Mouse (Mus musculus) forebrain, embryonic 10.5 days (tissue): ENCODE results near the gene Opcml. TPM values are rescaled to one million over a fixed set of nuclear protein-coding genes. Genes with fewer than 3 reads are reported as not detected.

Experiments used
- DNase-seq: peaks from one replicate; pipeline ENCODE4 v3.0.0-alpha.2; 2017; ENCODE audit warnings: low spot score; ENCODE audit errors: extremely low spot score
- H3K27ac ChIP-seq: fragments of 300-500 bp; sonication (generic); 2 replicates; pipeline ENCODE4 v1.5.1; 2016; ENCODE audit warnings: mild to moderate bottlenecking
- H3K27me3 ChIP-seq: fragments of 300-500 bp; sonication (generic); 2 replicates; pipeline ENCODE4 v1.6.1; 2016; ENCODE audit warnings: mild to moderate bottlenecking; ENCODE audit not compliant: poor library complexity, severe bottlenecking
- H3K36me3 ChIP-seq: fragments of 300-500 bp; sonication (generic); replicated peaks from 2 replicates; pipeline ENCODE4 v1.6.1; 2016; ENCODE audit warnings: mild to moderate bottlenecking, moderate library complexity
- H3K4me1 ChIP-seq: fragments of 300-500 bp; sonication (generic); 2 replicates; pipeline ENCODE4 v1.6.1; 2016
- H3K4me3 ChIP-seq: fragments of 300-500 bp; sonication (generic); 2 replicates; pipeline ENCODE4 v1.5.1; 2016; ENCODE audit warnings: mild to moderate bottlenecking, moderate library complexity
- H3K9me3 ChIP-seq: fragments of 300-500 bp; sonication (generic); 2 replicates; pipeline ENCODE4 v1.6.1; 2016; ENCODE audit warnings: mild to moderate bottlenecking, moderate library complexity
- WGBS: fragments of 180-500 bp; shearing (Covaris S2); methylation state at CpG from one replicate; pipeline ENCODE4 v1.1.7; 2016; 5-methylcytosine and 5-hydroxymethylcytosine counted together
- polyA plus RNA-seq: library from polyadenylated mRNA; unstranded; fragments of >200 nt; fragmentation: Nextera tagmentation; extraction: Ambion mirVana; gene quantifications from 2 replicates; pipeline ENCODE4 v1.2.1, GENCODE M21; 2016

Gene Opcml
- polyA plus RNA-seq, 1 experiment from 2014 or later, result 1.4 TPM

DNA sequence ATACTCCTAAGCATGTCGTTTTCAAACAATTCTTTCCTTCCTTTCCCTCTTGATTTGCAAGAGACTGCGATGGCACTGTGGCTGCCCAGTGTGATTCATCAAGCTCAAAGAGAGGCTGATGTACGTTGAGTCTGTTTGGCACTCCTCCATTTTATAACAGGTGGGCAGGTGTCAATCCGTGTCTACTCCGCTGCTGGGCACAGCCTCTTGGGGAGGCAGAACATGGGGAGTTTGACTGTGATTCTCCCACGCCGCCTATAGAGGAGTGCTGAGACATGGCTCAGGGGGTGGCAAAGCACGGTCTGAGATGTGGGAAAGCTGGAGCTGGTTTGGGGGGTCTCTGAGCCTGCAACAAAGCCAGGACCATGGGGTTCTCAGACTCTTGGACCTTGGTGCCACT, 513.1 kb downstream of the Opcml start:
- no peak for DNase-seq
- 87% methylated on average over 8 of the region's 8 CpGs for WGBS
- Histone ChIP-seq H3K36me3 (no peaks in the 10 kb centered on the region), H3K27me3 (no peaks in the 10 kb centered on the region), H3K4me1 (peaks cover 22% of the 10 kb centered on the region), H3K4me3 (no peak overlapping the region), H3K27ac (no peak overlapping the region), H3K9me3 (no peaks in the 10 kb centered on the region)

DNA sequence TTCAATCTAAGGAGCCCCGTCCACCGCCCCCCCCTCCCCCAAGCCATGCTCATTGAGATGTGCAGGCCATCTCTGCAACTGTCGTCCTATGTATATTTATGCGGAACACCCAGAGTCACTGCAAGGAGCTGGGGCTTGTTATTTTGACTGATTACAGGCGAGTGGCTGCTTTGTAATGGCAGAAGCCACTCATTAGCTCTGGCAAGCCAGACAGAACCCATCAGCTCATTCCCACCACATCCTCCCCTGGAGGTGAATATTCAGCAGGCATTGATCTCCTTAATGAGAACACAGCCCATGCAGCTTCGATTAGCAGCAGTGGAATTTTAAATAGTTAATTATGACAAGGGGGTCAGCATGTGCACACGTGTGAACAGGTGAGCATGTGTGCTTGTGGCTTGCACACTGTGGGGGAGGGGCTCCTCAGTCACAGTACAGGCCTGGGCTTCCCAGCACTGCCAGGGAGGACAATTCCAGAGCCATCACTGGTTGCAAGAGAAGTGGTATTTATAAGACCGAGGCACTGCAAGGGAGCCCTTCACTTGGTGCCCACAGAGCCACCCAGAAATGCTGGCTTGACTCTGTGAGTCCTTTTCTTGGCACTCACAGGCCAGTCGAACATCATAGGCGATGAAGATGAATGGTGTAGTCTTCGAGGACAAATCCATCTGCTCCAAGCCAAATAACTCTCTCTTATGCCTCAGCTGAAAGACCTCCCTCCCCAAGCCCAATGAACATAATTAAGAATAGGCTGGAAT, 516.0 kb downstream of the Opcml start:
- DNase-seq, result no peak
- 67% methylated on average over 11 of the region's 11 CpGs for WGBS
- H3K36me3 ChIP-seq, result no peaks in the 10 kb centered on the region

DNA sequence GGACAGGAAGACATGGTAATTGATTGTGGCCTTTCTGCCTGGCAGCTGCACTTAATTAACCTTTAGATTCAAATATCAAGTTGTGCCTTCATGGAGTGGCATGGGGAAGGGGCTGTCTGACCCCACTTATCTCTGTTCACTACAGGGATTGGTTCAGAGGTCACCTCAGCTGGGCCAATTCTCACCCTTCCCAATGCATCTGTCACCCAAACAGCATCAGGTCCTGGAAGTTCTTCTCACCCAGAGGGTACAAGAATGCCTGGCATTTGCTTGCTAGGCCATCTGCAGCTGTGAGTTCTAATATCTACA, 516.5 kb downstream of the Opcml start:
- Histone ChIP-seq H3K27me3 (no peaks in the 10 kb centered on the region), H3K4me3 (no peak overlapping the region), H3K36me3 (no peaks in the 10 kb centered on the region), H3K27ac (peak overlapping the region; percentile 56), H3K9me3 (no peaks in the 10 kb centered on the region), H3K4me1 (peaks cover 22% of the 10 kb centered on the region)
- DNase-seq, result no peak

More for the DNA sequence above, 516.0 kb downstream of the Opcml start:
- Histone ChIP-seq H3K27ac (no peak overlapping the region), H3K4me3 (no peak overlapping the region), H3K4me1 (peaks cover 22% of the 10 kb centered on the region), H3K9me3 (no peaks in the 10 kb centered on the region), H3K27me3 (no peaks in the 10 kb centered on the region)

DNA sequence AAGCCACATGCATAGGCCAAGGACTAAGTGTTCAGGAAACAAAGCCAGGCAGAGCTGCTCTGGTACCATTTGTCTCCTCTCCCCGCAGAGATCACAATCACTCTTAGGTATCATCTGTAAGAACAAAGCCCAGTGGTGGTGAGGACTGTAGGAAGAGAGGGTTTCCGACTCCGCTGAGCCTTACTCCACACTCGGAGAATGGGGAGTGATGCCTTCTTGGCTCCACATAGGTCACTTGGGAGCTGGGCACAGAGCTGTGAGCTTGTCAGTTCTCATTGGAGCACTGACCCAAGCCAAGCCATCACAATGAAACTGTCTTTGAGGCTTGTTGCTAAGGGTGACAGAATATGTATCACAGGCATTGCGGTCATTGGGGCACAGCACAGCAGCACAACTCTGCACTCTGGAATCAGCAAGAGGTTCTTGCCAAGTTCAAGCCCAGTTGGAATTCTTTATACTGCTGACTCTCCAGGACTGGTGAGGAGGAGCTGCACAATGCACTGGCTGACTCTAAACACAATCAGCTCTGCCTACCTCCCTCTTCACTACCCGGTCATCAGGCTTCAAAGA, 517.0 kb downstream of the Opcml start:
- Histone ChIP-seq H3K4me1 (peaks cover 22% of the 10 kb centered on the region), H3K4me3 (no peak overlapping the region), H3K27me3 (no peaks in the 10 kb centered on the region), H3K27ac (peak overlapping the region; percentile 56), H3K9me3 (no peaks in the 10 kb centered on the region), H3K36me3 (no peaks in the 10 kb centered on the region)
- WGBS, result 83% methylated on average over 6 of the region's 6 CpGs
- DNase-seq, result no peak

DNA sequence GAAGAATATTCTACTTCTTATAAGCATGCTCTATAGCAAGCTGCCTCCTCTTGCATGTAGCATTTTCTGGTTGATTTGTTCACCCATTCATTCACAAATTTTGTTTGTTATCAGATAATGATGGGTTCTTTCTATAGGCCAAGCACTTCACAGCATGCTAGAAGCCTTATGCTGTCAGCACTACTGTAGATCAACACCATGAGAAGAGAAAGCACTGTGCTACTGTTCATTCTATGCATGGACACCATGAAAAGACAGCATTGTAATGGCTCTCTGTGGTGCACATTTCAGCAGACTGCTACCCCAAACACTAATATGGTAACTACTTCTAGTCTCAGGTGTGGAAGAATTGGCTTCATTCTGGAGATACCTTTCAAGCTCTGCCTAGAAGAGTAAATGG, 527.3 kb downstream of the Opcml start:
- no peak overlapping the region for H3K4me3 ChIP-seq
- no peak overlapping the region for H3K27ac ChIP-seq
- no peaks in the 10 kb centered on the region for H3K4me1 ChIP-seq
- no peaks in the 10 kb centered on the region for H3K27me3 ChIP-seq
- no peaks in the 10 kb centered on the region for H3K36me3 ChIP-seq
- H3K9me3 ChIP-seq, result no peaks in the 10 kb centered on the region
- DNase-seq, result no peak

DNA sequence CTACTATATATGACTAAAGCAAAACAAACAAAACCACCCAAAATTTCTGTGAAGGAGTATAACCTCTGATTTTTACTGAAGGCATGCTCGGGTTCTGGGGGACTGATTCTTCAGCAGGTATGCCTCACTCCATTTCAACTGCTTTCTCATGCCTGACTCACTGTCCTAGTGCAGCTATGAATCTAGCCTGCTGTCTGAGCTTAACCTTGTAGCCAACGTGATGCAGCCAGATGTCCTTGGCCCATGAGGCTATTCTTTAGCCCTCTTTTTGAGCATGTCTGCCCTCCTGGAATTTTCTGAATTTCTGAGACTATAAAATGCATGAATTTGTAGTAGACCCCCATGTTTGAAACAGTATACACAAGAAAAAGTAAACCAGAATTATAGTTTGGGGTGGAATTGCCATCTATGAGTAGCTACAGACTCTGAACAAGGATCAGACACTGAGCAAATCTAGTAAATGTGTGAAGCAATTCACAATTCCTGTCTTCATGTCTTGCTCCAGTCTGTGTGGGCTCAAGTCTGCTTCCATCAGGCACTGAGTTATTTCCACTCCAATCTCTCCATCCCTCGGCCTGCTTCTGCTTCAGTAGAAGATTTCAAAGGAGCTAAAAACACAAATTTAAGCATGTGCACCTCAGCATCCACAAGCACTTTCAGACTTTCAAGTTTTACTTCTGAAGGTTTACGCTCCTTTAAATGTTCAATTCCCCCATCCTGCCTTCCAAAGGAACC, 528.6 kb downstream of the Opcml start:
- no peaks in the 10 kb centered on the region for H3K36me3 ChIP-seq
- H3K27ac ChIP-seq, result no peak overlapping the region
- H3K4me3 ChIP-seq, result no peak overlapping the region
- no peak for DNase-seq
- H3K27me3 ChIP-seq, result no peaks in the 10 kb centered on the region
- no peaks in the 10 kb centered on the region for H3K9me3 ChIP-seq
- WGBS, result 81% methylated on average over 4 of the region's 4 CpGs
- H3K4me1 ChIP-seq, result no peaks in the 10 kb centered on the region

DNA sequence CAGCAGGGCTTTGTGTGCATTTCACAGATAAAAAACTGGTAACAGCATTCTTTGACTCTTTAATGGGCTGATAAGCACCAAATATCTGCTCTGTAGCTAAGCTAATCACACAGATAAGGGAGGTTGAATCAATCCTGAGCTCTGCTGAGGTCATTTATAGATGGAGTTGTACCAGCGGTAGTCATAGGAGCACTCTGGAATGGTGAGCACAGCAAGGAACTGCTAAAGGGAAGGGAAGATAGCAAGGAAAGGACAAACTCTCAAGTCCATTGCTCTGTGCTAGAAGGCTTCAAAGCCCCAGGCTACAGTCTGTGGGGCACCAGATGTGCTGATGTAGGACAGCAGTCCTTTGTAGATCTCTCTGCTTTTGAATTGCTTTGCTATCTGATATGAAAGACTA, 529.2 kb downstream of the Opcml start:
- 69% methylated on average over 1 of the region's 1 CpGs for WGBS
- H3K36me3 ChIP-seq, result no peaks in the 10 kb centered on the region
- H3K27me3 ChIP-seq, result no peaks in the 10 kb centered on the region
- H3K4me1 ChIP-seq, result no peaks in the 10 kb centered on the region
- no peaks in the 10 kb centered on the region for H3K9me3 ChIP-seq
- H3K4me3 ChIP-seq, result no peak overlapping the region
- DNase-seq, result no peak
- no peak overlapping the region for H3K27ac ChIP-seq

DNA sequence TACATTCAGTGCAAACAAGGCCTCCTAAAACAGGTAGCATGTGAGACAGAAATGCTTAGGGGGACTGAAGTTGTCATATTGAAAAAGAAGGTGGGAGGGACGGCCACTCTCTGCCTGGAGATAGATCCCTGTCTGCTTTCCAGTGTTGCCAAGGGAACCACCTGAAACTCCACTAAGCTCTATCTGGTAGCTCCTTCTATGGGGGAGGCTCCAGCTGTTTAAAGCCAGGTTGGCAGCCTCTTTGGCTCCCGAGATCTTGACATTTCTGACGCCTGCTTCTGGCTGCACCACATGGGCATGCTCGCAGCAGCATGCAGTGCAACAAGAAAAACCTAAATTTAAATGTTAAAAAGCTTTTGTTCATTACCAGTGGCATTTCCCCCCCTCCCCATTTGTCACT, 537.4 kb downstream of the Opcml start:
- peaks cover 10% of the 10 kb centered on the region; the same call in 1 of the 2 replicates for H3K4me1 ChIP-seq
- H3K9me3 ChIP-seq, result no peaks in the 10 kb centered on the region
- DNase-seq, result no peak
- 49% methylated on average over 4 of the region's 4 CpGs for WGBS
- no peak overlapping the region for H3K27ac ChIP-seq
- H3K36me3 ChIP-seq, result no peaks in the 10 kb centered on the region
- no peak overlapping the region for H3K4me3 ChIP-seq
- no peaks in the 10 kb centered on the region for H3K27me3 ChIP-seq

DNA sequence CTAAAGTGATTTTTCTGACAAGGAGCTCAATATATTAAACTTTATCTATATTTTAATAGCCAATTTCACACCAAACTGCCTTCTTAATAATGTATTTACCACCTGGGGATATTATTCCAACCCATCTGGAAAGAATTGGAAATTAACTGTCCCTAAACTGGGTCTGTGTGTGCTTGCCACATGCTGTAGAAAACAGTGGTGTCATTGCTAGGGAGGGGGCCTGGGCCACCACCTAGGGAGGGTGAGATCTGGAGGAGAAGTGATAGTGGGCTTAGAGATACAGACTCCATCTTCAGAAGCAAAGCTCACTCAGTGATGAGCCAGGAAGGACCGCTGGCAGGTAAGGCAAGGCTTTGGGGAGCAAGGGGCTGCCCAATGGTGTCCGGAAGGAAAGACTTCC, 537.9 kb downstream of the Opcml start:
- H3K27me3 ChIP-seq, result no peaks in the 10 kb centered on the region
- no peak for DNase-seq
- H3K4me1 ChIP-seq, result peaks cover 10% of the 10 kb centered on the region; the same call in 1 of the 2 replicates
- H3K4me3 ChIP-seq, result no peak overlapping the region
- H3K36me3 ChIP-seq, result no peaks in the 10 kb centered on the region
- 0 out of 2 replicates have a peak overlapping the region, but pooled peaks have one; percentile 15 for H3K27ac ChIP-seq
- 90% methylated on average over 2 of the region's 2 CpGs for WGBS
- H3K9me3 ChIP-seq, result no peaks in the 10 kb centered on the region

DNA sequence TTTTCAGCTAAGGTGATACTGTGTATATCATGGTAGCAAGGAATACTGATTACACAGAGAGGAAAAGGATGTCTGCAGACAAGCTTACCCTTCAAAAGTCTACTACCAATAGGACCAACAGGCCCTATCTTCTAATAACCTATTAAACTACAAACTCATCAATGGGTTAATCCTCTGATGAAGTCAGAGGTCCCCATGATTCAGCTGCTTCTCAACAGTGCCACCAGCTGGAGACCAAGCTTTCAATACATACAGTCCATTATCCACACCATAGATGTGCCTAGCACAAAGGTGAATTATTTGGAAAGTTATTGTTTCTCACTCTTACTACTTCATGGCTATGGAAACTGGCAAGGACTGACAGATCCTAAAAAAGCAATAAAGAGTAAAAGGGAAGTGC, 538.9 kb downstream of the Opcml start:
- Histone ChIP-seq H3K9me3 (no peaks in the 10 kb centered on the region), H3K4me1 (peaks cover 10% of the 10 kb centered on the region; the same call in 1 of the 2 replicates), H3K36me3 (no peaks in the 10 kb centered on the region), H3K4me3 (no peak overlapping the region), H3K27me3 (no peaks in the 10 kb centered on the region), H3K27ac (no peak overlapping the region)
- DNase-seq, result no peak

DNA sequence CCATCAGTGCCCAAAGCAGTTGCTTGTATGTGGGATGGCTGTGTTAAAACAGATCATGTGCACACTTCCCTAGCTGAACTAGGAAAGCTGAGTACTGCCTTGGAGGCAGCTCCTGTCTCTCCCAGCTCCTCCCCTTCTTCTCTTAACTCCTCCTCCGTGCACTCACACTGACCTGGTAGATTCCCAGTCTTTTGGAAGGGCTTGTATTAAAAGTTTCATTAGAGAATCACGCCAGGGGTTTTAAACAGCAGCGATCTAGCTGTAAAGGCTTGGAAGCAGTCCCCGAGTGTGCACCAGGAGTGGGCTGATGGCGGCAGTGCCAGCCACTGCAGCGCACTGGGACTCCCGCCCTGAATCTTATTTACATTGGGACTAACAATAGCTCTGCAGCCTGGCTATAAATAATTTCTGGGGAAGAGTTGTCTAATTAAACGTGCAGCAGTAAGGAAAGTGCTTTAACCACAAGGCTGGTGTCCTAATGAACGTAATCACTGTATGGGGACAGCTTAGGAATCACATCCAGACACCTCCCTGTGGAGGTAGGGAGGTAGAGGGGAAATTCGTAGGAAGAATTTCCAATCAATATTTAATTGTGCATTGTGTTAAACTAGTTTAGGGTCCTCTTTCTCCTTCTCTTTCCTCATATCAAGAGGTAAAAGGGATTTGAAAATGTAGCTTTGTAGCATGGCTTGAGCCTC, 546.1 kb downstream of the Opcml start:
- Histone ChIP-seq H3K9me3 (no peaks in the 10 kb centered on the region), H3K27ac (0 out of 2 replicates have a peak overlapping the region, but pooled peaks have one; percentile 30), H3K4me1 (peaks cover 9% of the 10 kb centered on the region), H3K4me3 (peak overlapping the region; percentile 22; the same call in 1 of the 2 replicates), H3K27me3 (no peaks in the 10 kb centered on the region), H3K36me3 (no peaks in the 10 kb centered on the region)
- WGBS, result 42% methylated on average over 10 of the region's 10 CpGs
- DNase-seq, result no peak

DNA sequence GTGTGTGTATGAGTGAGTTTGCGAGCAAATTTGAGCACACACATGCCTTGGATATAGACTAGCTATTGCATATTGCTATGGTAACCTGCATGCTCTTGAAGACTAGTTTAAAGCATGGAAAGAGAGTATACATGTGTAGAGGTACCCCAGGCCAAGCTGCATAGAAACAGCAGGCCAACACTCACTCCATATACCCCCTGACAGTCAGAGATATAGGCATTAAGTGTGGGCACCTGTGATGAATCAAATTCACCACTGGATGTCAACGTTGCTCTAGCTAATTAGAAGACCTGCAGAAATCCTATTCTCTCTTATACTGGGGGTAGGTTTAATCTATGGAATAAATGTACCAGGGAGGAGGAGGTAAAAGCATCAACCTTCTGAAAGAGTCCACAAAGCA, 547.3 kb downstream of the Opcml start:
- H3K9me3 ChIP-seq, result no peaks in the 10 kb centered on the region
- no peaks in the 10 kb centered on the region for H3K27me3 ChIP-seq
- H3K36me3 ChIP-seq, result no peaks in the 10 kb centered on the region

DNA sequence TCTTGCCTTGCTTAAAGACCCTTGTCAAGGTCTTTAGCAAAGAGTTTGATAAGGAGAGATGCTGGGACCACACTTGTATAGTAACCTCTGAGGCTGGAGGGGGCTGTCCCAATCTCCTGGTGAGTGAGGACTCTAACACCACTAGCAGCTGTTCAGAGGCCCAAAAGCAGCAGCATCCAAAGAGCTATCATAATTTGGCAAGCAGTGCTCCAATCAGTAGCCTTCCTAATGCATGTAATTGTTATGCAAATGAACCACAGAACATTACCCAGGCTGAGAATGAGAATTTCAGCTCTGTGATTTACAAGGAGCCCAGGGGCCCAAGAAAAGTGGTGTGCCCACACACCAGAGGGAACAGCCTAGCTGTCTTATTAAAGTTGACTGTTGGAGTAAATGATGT, 564.4 kb downstream of the Opcml start:
- H3K4me3 ChIP-seq, result no peak overlapping the region
- no peak overlapping the region for H3K27ac ChIP-seq
- H3K27me3 ChIP-seq, result no peaks in the 10 kb centered on the region
- H3K4me1 ChIP-seq, result peaks cover 7% of the 10 kb centered on the region; the same call in 1 of the 2 replicates
- H3K36me3 ChIP-seq, result no peaks in the 10 kb centered on the region
- no peak for DNase-seq
- H3K9me3 ChIP-seq, result no peaks in the 10 kb centered on the region

More for the DNA sequence above, 547.3 kb downstream of the Opcml start:
- no peak overlapping the region for H3K27ac ChIP-seq
- H3K4me3 ChIP-seq, result no peak overlapping the region
- no peak for DNase-seq
- 71% methylated on average over 2 of the region's 2 CpGs for WGBS
- peaks cover 9% of the 10 kb centered on the region for H3K4me1 ChIP-seq
